Mouse (Mus musculus): ENCODE measurements at regions not wholly inside any gene's neighbourhood (a gene's known extent, or its start where the extent isn't known, plus 50 kb on each side); places are given as distances from the start of the nearest gene placed in this dataset.

DNA sequence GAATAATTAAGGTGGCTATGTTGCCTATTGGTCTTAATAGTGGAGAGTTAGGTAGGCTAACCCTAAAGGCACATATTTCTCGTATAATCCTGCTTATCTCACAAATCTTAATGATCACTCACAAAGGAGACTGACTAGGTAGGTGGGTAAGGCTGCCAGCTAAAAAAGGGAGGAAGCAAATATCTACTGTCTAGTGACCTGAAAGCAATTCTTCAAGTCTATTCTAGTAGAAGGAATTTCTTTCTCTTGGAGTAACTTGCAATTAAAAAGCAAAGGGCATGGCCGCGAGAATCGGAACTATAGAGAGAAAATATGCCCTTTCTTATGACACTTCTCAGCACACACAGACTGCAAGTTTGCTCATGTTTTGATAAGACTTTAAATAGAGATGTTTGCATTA is 201.6 kb downstream of the C1d start:
- TF ChIP-seq POLR2A (IDR thresholded peaks at IDR 0.05; ENCODE audit: borderline replicate concordance, extremely low read depth, low read depth, low read length) (no peak), CTCF (IDR thresholded peaks at IDR 0.05; ENCODE audit: insufficient read depth, low read length) (no peak)

Measured in lung, adult 2 months (tissue).